Mouse (Mus musculus) liver, embryonic 14.5 days (tissue): ENCODE results near the gene Col23a1. TPM values are rescaled to one million over a fixed set of nuclear protein-coding genes. Genes with fewer than 3 reads are reported as not detected.
A peak's percentile ranks its signal among the peaks of the same experiment; 100 is the strongest.

Source experiments
- ATAC-seq: fragments of 200-750 bp; cut with Nextera tagmentation; 2 replicates; pipeline ENCODE4 v1.8.0; 2017; ENCODE audit warnings: moderate number of reproducible peaks, mild to moderate bottlenecking, moderate library complexity; ENCODE audit not compliant: insufficient read depth
- DNase-seq, 3 experiments: peaks; one replicate each; pipeline ENCODE4 v3.0.0-alpha.2; 2012 to 2013; ENCODE audit warnings: low read depth in 3 of 3, low spot score in 3 of 3
- H3K27ac ChIP-seq: fragments of 300-500 bp; sonication (generic); 2 replicates; pipeline ENCODE4 v1.5.1; 2014; ENCODE audit warnings: moderate library complexity, mild to moderate bottlenecking, control low read depth, inconsistent platforms
- H3K27me3 ChIP-seq: fragments of 300-500 bp; sonication (generic); 2 replicates; pipeline ENCODE4 v1.6.1; 2014; ENCODE audit warnings: mild to moderate bottlenecking, low read length, moderate library complexity; ENCODE audit not compliant: control insufficient read depth, insufficient read depth
- H3K36me3 ChIP-seq: fragments of 300-500 bp; sonication (generic); replicated peaks from 2 replicates; pipeline ENCODE4 v1.6.1; 2014; ENCODE audit warnings: low read depth; ENCODE audit not compliant: control insufficient read depth, insufficient read depth
- H3K4me1 ChIP-seq, 2 experiments: fragments of 200-500 bp in 1 of 2; fragments of 300-500 bp in 1 of 2; sonication (generic) in 1 of 2; replicated peaks; 2 replicates each; pipeline ENCODE4 v1.6.1; 2012 to 2014; ENCODE audit warnings: antibody characterized with exemption in 1 of 2, inconsistent platforms in 1 of 2, low read length in 1 of 2; ENCODE audit not compliant: control insufficient read depth in 2 of 2, insufficient read depth in 2 of 2
- H3K4me2 ChIP-seq: fragments of 300-500 bp; sonication (generic); 2 replicates; pipeline ENCODE4 v1.6.1; 2014; ENCODE audit warnings: low read depth, mild to moderate bottlenecking, control low read depth, moderate library complexity
- H3K4me3 ChIP-seq, 2 experiments: fragments of 200-500 bp in 1 of 2; fragments of 300-500 bp in 1 of 2; sonication (generic) in 1 of 2; 2 replicates each; pipeline ENCODE4 v1.5.1; 2012 to 2014; ENCODE audit warnings: low read depth in 2 of 2, low read length in 2 of 2, mild to moderate bottlenecking in 2 of 2, control low read depth in 1 of 2, inconsistent platforms in 1 of 2, moderate library complexity in 1 of 2; ENCODE audit not compliant: insufficient read depth in 1 of 2
- H3K9ac ChIP-seq: fragments of 300-500 bp; sonication (generic); replicated peaks from 2 replicates; pipeline ENCODE4 v1.6.1; 2014; ENCODE audit warnings: mild to moderate bottlenecking, control low read depth, moderate library complexity
- H3K9me3 ChIP-seq: fragments of 300-500 bp; sonication (generic); 2 replicates; pipeline ENCODE4 v1.6.1; 2016; ENCODE audit warnings: low read length, mixed read lengths; ENCODE audit not compliant: control insufficient read depth
- CTCF ChIP-seq: IDR thresholded peaks from 2 replicates; pipeline ENCODE4 v1.5.1; 2016; ENCODE audit warnings: antibody characterized with exemption, low read depth, control low read depth
- EP300 ChIP-seq: IDR thresholded peaks from 2 replicates; pipeline ENCODE4 v1.6.1; 2016; ENCODE audit warnings: antibody characterized with exemption, low read depth
- WGBS: fragments of 180-500 bp; shearing (Covaris S2); extraction: QIAGEN DNeasy Blood & Tissue Kit; methylation state at CpG from one replicate; pipeline ENCODE4 v1.1.7; 2014; ENCODE audit not compliant: insufficient replicate concordance; 5-methylcytosine and 5-hydroxymethylcytosine counted together
- polyA plus RNA-seq, 2 experiments: library from polyadenylated mRNA; depleted of rRNA in 1 of 2; stranded (reverse) in 1 of 2; unstranded in 1 of 2; fragments of >200 nt; fragmentation: Nextera tagmentation in 1 of 2; extraction: Ambion mirVana in 1 of 2; gene quantifications; 2 replicates each; pipeline versions ENCODE4 v1.2.1 to v1.2.3; 2012 to 2014

Col23a1 gene
- polyA plus RNA-seq, 2 experiments, result 0.11 to 0.19 TPM

DNA sequence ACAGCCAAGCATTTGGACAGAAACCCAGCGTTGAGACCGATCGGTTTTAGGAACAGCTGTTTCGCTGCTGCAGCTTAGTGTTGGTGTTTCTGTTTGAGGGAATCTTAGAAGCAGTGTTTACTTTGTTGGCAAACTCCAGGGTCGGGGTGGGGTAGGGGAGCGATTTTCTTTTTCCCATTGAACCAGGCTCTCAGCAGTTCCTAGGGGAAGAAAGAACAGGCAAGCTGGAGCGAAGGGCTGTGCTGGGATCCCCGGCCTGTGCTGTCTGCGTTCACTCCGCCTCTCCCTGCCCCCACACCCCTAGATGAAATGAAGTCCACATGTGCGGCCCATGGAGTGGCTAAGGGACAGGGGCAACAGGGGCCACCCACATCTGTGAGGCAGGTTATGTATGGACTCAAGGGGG lies 243.4 kb downstream of the Col23a1 start:
- no peak overlapping the region for H3K9ac ChIP-seq
- H3K27ac ChIP-seq, result no peak overlapping the region
- H3K4me1 ChIP-seq, result no peaks in the 10 kb centered on the region
- H3K4me3 ChIP-seq, result no peak overlapping the region
- H3K9me3 ChIP-seq, result no peaks in the 10 kb centered on the region
- ATAC-seq, result no peak
- no peak overlapping the region for H3K4me2 ChIP-seq
- H3K27me3 ChIP-seq, result no peaks in the 10 kb centered on the region
- TF ChIP-seq EP300, result no peak
- no peak for TF ChIP-seq CTCF
- DNase-seq, result no peak
- H3K36me3 ChIP-seq, result no peaks in the 10 kb centered on the region
- WGBS, result 75% methylated on average over 11 of the region's 11 CpGs

DNA sequence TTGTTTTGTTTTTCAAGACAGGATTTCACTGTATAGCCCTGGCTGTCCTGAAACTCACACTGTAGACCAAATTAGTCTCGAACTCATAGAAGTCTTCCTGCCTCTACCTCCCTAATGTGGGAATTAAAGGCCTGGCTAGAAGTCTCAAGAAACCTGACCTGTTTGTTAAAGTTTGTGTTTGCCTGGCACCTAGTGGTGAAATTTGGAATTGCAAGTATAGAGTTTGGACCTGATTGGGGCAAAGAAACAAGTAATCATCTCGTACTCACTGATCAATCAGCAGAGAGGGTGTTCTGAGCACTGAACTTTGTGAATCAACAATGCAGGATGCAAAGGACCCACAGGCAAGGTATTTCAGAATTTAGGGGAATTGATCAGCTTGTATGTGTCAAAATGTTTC lies 244.6 kb downstream of the Col23a1 start:
- Histone ChIP-seq H3K27me3 (no peaks in the 10 kb centered on the region), H3K36me3 (no peaks in the 10 kb centered on the region), H3K4me3 (no peak overlapping the region), H3K9me3 (no peaks in the 10 kb centered on the region), H3K4me2 (no peak overlapping the region), H3K27ac (no peak overlapping the region), H3K9ac (no peak overlapping the region), H3K4me1 (no peaks in the 10 kb centered on the region)
- peak; percentile 78 for TF ChIP-seq CTCF
- no peak for TF ChIP-seq EP300
- 16% methylated on average over 2 of the region's 2 CpGs for WGBS
- peak; percentile 42 to 58 (median 43) for DNase-seq
- ATAC-seq, result no peak

DNA sequence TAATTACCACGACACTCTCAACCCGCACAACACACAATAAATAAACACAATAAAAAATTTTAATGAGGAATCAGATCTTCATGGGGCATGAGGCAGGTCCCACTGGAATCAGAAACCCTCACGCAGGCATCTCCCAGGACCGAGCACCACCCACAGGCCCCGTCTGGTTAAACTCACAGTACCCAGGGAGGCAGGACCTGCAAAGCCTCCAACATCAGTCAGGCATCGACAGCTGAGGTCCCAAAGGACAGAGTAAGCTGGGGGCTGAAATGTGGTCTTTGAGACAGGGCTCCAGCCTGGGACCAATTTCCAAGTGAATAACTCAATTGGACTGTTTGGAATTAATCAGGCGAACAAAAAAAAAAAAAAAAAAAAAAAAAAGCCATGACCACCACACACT lies 248.7 kb downstream of the Col23a1 start:
- H3K27ac ChIP-seq, result no peak overlapping the region
- no peaks in the 10 kb centered on the region for H3K36me3 ChIP-seq
- H3K27me3 ChIP-seq, result no peaks in the 10 kb centered on the region
- no peaks in the 10 kb centered on the region for H3K9me3 ChIP-seq
- 74% methylated on average over 7 of the region's 7 CpGs for WGBS
- no peak overlapping the region for H3K4me3 ChIP-seq
- DNase-seq (no peak), ATAC-seq (no peak)
- H3K4me2 ChIP-seq, result no peak overlapping the region
- peaks cover 0 to 2% of the 10 kb centered on the region in 2 experiments; a peak in 1 of 4 replicates for H3K4me1 ChIP-seq
- TF ChIP-seq EP300 (no peak), CTCF (no peak)
- no peak overlapping the region for H3K9ac ChIP-seq

DNA sequence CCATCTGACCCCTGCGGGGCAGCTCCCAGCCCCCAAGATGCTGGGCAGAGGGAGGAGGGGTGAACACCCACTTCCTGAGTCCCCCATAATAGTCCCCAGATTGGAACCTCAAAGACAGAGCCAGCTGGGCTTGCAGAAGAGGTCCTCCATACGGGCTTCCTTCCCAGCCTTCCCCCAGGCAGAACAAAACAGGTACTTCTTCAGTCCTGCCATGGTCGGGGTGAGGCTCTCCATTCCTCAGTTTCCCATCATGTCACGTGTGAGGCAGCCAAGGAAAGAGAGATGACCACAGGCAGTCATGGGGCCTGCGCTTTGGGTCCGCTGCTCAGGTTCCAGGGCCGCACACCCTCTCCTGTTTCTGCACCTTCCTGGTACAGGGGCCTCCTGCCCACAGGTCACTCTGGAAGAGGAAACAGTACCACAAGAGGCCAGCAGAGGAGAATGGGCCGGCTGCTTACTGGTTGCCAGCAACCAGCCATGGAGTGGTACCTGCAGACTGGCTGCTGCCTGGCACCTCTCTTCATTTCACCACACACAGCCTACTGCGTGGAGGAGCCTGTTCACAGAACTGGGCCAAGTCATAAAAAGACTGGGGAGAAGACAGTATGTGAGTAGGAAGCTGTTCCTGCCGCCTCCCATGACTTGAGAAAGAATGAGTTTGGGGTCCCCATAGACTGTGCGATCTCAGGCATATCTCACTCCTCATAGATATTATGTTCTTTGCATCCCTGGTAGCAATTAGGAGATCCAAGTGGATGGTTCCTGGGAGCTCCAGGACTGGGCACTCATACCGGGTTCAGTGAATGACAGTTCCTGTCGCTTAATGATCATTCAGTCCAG lies 249.4 kb downstream of the Col23a1 start:
- Histone ChIP-seq H3K27me3 (no peaks in the 10 kb centered on the region), H3K4me3 (no peak overlapping the region), H3K36me3 (no peaks in the 10 kb centered on the region), H3K27ac (no peak overlapping the region), H3K4me1 (peaks cover 0 to 3% of the 10 kb centered on the region in 2 experiments; a peak in 2 of 4 replicates), H3K9me3 (no peaks in the 10 kb centered on the region), H3K9ac (no peak overlapping the region), H3K4me2 (no peak overlapping the region)
- no peak for TF ChIP-seq EP300
- peak; percentile 28 for ATAC-seq
- WGBS, result 43% methylated on average over 13 of the region's 13 CpGs
- no peak for DNase-seq

DNA sequence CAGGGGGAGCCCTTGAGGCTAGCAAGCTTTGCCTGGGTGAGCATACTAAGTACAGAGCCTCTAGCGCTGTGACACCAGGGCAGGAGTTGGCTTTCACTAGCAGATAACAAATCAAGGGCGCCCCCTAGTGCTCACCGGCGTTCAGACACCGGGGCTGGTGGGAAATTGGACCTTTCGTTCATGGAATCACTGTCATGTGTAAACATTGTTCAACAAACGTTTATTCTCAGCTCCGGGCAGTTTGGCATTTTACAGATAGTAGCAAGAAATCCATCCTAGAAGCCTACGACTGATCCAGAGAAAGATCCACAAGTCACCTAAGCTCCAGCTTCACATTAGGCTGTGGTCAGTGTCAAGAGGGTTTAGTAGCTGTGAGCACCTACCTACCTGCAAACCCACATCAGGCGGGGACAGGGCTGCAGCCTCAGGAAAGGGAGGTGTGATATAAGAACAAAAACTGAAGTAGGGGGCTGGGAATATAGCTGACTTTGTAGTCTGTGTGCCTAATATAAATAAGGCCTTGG lies 250.1 kb downstream of the Col23a1 start:
- Histone ChIP-seq H3K36me3 (no peaks in the 10 kb centered on the region), H3K4me1 (peaks cover 0 to 6% of the 10 kb centered on the region in 2 experiments; a peak in 2 of 4 replicates), H3K27me3 (no peaks in the 10 kb centered on the region), H3K9ac (no peak overlapping the region), H3K9me3 (no peaks in the 10 kb centered on the region), H3K27ac (no peak overlapping the region), H3K4me3 (no peak overlapping the region), H3K4me2 (no peak overlapping the region)
- WGBS, result 7% methylated on average over 10 of the region's 10 CpGs
- DNase-seq (peak; percentile 83 to 88 (median 88)), ATAC-seq (peak; percentile 81)
- no peak for TF ChIP-seq EP300
- TF ChIP-seq CTCF, result peak; percentile 99
